Mouse (Mus musculus): ENCODE data around the gene F930015N05Rik. TPM values are rescaled to one million over a fixed set of nuclear protein-coding genes. Genes with fewer than 3 reads are reported as not detected.

F930015N05Rik gene
- total RNA-seq, 2 experiments from 2014 or later, result not detected

- no peak for DNase-seq (ENCODE audit: low spot score in 2 of 2)
These were observed 50.1 kb downstream of the F930015N05Rik start for GRCm38 (mm10) chr11:64386333-64386732.

Other genes with a start within 250 kb of the F930015N05Rik start
- gene Hs3st3a1, start 1.3 kb downstream of the F930015N05Rik start, total RNA-seq (2021), result under 1 TPM; 0.19 to 0.23 TPM